Mouse (Mus musculus) C2C12 (cell line): Measurements from ENCODE around the gene Kcnj13.

Experiments
- CEBPB ChIP-seq: IDR thresholded peaks from one replicate; pipeline ENCODE4 v1.6.1; 2011; ENCODE audit warnings: low read depth, mild to moderate bottlenecking, control low read depth, moderate library complexity
- CTCF ChIP-seq: IDR thresholded peaks from one replicate; pipeline ENCODE4 v1.5.1; 2011; ENCODE audit not compliant: control insufficient read depth, insufficient read depth, insufficient read length
- MAX ChIP-seq: IDR thresholded peaks from one replicate; pipeline ENCODE4 v1.6.1; 2011; ENCODE audit warnings: mild to moderate bottlenecking, control low read depth
- USF1 ChIP-seq: IDR thresholded peaks from one replicate; pipeline ENCODE4 v1.6.1; 2011; ENCODE audit warnings: low read depth, mild to moderate bottlenecking, control low read depth, moderate library complexity

GRCm38 (mm10) chr1:87435125-87435524, 40.6 kb upstream of the Kcnj13 start:
- TF ChIP-seq CTCF (no peak), USF1 (no peak), MAX (no peak), CEBPB (no peak)
